Comparison of ENCODE assay signal across 21 mouse cellular contexts in genomic region chr7:27631439-27631838, GRCm38 (mm10). TPM values are rescaled to one million over a fixed set of nuclear protein-coding genes. Genes with fewer than 3 reads are reported as not detected.
DNase-seq lines count a peak whose midpoint lies in the region.
"Had no signal": no experiment of that assay in that cellular context is flagged by ENCODE, and none has a peak within 500 bp of the region (broad histone marks: within the 10 kb centered on the region; RNA-seq: fewer than 3 reads in every experiment).

No protein-coding gene starts in this region.

- intact Hi-C loops in left cerebral cortex, postnatal 4 days (cut with DNase I), result no loop called here

- DNase-seq in cerebellum, adult 18-20 months, result peak; percentile 58 to 61
- DNase-seq in cerebellum, adult 11 months, result no peak
- DNase-seq in cerebellum, adult 9-11 months, result peak; percentile 75
- DNase-seq in cerebellum, adult 9-10 months, result no peak
- DNase-seq in cerebellum, postnatal 10 days, result peak; percentile 58 to 61
- no peak for DNase-seq in left cerebral cortex, postnatal 4 days
- DNase-seq in retina, postnatal 1 day, result no peak
- DNase-seq: adrenal gland, postnatal 10 days; adrenal gland, postnatal 36 days; B cell, adult 2 months; embryo, embryonic 11 days; gastrocnemius, postnatal 10 days; gastrocnemius, postnatal 36 days; heart, adult 11 months; heart, postnatal 36 days; kidney, adult 11 months; kidney, adult 8-10 months had no signal

RNA-seq across cellular contexts. Expression of gene Ttc9b, which starts 22.3 kb away (rescaled TPM):
- 10 to 100 TPM; 80.0 to 91.0 TPM for total RNA-seq in left cerebral cortex, postnatal 4 days (2021)
- total RNA-seq: adrenal gland, adult 18-20 months; CH12.LX; G1E; gastrocnemius, postnatal 36 days; heart, adult 8-10 months; heart, postnatal 36 days had no signal

RNA-seq across cellular contexts. Expression of gene Akt2, which starts 40.1 kb away (rescaled TPM):
- 10 to 100 TPM; 68.1 to 72.0 TPM for total RNA-seq in left cerebral cortex, postnatal 4 days (2021)

RNA-seq across cellular contexts. Expression of gene Map3k10, which starts 43.0 kb away (rescaled TPM):
- 100 to 1,000 TPM; 162 to 170 TPM for total RNA-seq in left cerebral cortex, postnatal 4 days (2021)

RNA-seq across cellular contexts. Expression of gene Zfp607b, which starts 57.7 kb away (rescaled TPM):
- 10 to 100 TPM; 10.1 to 11.4 TPM for total RNA-seq in left cerebral cortex, postnatal 4 days (2021)

Comparison
In these comparisons a context has a peak if more than half of its experiments do, and no peak if none do; other contexts are left out.
1. DNase-seq: peak in cerebellum, adult 18-20 months (2 of 2), cerebellum, adult 9-11 months (single experiment) and cerebellum, postnatal 10 days (2 of 2); none in cerebellum, adult 11 months (single experiment), cerebellum, adult 9-10 months (single experiment), left cerebral cortex, postnatal 4 days (single experiment) and retina, postnatal 1 day (single experiment).